Mouse (Mus musculus): ENCODE data around the gene Cnn1.

DNA sequence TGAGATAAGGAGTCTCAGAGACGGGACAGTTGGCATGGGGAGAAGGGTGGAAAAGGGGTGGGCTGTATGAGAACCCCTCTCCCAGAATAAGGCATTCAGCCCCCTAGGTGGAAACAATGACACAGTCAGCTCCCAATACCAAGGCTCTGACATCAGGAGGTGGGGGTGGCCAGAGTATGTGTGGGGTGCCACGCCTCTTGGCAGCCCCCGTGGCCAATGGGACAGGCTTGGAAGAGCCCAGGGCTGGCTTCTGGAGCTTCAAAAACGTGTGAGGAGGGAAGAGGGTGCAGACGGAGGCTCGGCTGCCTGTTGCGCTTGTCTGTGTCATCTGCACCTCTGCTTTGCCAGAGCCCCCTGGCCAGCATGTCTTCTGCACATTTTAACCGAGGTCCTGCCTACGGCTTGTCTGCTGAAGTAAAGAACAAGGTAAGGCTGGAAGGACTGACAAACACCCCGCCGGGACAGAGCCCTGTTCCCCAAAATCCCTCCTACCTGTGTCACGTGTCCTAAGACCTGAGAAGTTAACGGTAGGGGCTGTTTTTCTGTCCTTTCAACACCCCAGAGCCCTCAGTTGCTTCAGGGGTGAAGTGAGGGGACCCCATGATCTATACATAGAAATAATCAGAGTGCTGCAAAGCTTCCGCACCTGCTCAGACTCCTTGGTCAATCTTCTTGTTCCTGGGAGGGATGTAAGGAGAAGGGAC lies at the start of gene Cnn1:
- no peak for TF ChIP-seq ZNF384 (IDR thresholded peaks at IDR 0.05; ENCODE audit: low read depth, low read length)
- TF ChIP-seq CHD2 (IDR thresholded peaks at IDR 0.05; ENCODE audit: low read depth, low read length), result no peak
